Mouse (Mus musculus): ENCODE measurements around the gene Gm21663. TPM values are rescaled to one million over a fixed set of nuclear protein-coding genes. Genes with fewer than 3 reads are reported as not detected.

Gm21663 gene
- total and polyA plus RNA-seq, 2 experiments from 2014 or later = 0.10 TPM; not detected in 1

- H3K4me1 ChIP-seq (ENCODE audit: insufficient read depth) = no peaks in the 10 kb centered on the region
- no peak for TF ChIP-seq CTCF (IDR thresholded peaks at IDR 0.05; ENCODE audit: low read depth)
- no peak overlapping the region for H3K4me3 ChIP-seq (ENCODE audit: low read depth, low read length)
- 17% methylated on average over 3 of the region's 3 CpGs for WGBS
- H3K27ac ChIP-seq (ENCODE audit: low read depth, low read length) = no peak overlapping the region
- H3K36me3 ChIP-seq (ENCODE audit: insufficient read depth) = no peaks in the 10 kb centered on the region
- H3K9ac ChIP-seq = no peak overlapping the region
- H3K9me3 ChIP-seq (ENCODE audit: low read length) = no peaks in the 10 kb centered on the region
- ATAC-seq (peak; percentile 51), DNase-seq (peak; percentile 53)
- H3K4me2 ChIP-seq (ENCODE audit: low read depth) = no peak overlapping the region
- no peaks in the 10 kb centered on the region for H3K27me3 ChIP-seq (ENCODE audit: insufficient read depth, low read length)
Observed at GRCm38 (mm10) chr5:25889746-25890382, 52.3 kb downstream of the Gm21663 start.

GRCm38 (mm10) chr5:25886708-25887107, 55.5 kb downstream of the Gm21663 start:
- H3K9ac ChIP-seq = no peak overlapping the region

More at GRCm38 (mm10) chr5:25886708-25887107, 55.5 kb downstream of the Gm21663 start:
- H3K27ac ChIP-seq (ENCODE audit: low read depth, low read length) = no peak overlapping the region
- no peak for ATAC-seq
- 81% methylated on average over 3 of the region's 3 CpGs for WGBS
- DNase-seq = no peak
- H3K4me3 ChIP-seq (ENCODE audit: low read depth, low read length) = no peak overlapping the region
- H3K4me2 ChIP-seq (ENCODE audit: low read depth) = no peak overlapping the region
- no peaks in the 10 kb centered on the region for H3K27me3 ChIP-seq (ENCODE audit: insufficient read depth, low read length)
- H3K9me3 ChIP-seq (ENCODE audit: low read length) = no peaks in the 10 kb centered on the region
- TF ChIP-seq CTCF (IDR thresholded peaks at IDR 0.05; ENCODE audit: low read depth) = no peak
- no peaks in the 10 kb centered on the region for H3K4me1 ChIP-seq (ENCODE audit: insufficient read depth)
- H3K36me3 ChIP-seq (ENCODE audit: insufficient read depth) = no peaks in the 10 kb centered on the region

Other genes with a start within 250 kb of the Gm21663 start
- 7.3 and 7.6 TPM in 2 replicates for gene Xrcc2, start 236.6 kb downstream of the Gm21663 start, total RNA-seq (2014; rRNA removed)
- gene Xrcc2, start 236.6 kb downstream of the Gm21663 start, polyA plus RNA-seq (2015; fragmentation: Nextera tagmentation; extraction: Ambion mirVana) = 3.3 and 4.1 TPM in 2 replicates
- gene Actr3b, start 182.4 kb downstream of the Gm21663 start, total RNA-seq (2014; rRNA removed) = 31.4 and 45.5 TPM in 2 replicates
- 90.9 and 107 TPM in 2 replicates for gene Actr3b, start 182.4 kb downstream of the Gm21663 start, polyA plus RNA-seq (2015; fragmentation: Nextera tagmentation; extraction: Ambion mirVana)
- not detected in 2 replicates for gene Gm21671, start 12.0 kb upstream of the Gm21663 start, total RNA-seq (2014; rRNA removed)
- gene Gm21671, start 12.0 kb upstream of the Gm21663 start, polyA plus RNA-seq (2015; fragmentation: Nextera tagmentation; extraction: Ambion mirVana) = 0.12 TPM in 1 of 2 replicates, not detected in the other
- gene Gm21680, start 30.3 kb upstream of the Gm21663 start, total RNA-seq (2014; rRNA removed) = not detected in 2 replicates
- 0.07 TPM in 1 of 2 replicates, not detected in the other for gene Gm21680, start 30.3 kb upstream of the Gm21663 start, polyA plus RNA-seq (2015; fragmentation: Nextera tagmentation; extraction: Ambion mirVana)
- not detected in 2 replicates for gene Gm21698, start 46.3 kb upstream of the Gm21663 start, total RNA-seq (2014; rRNA removed)
- 0.17 TPM in 1 of 2 replicates, not detected in the other for gene Gm21698, start 46.3 kb upstream of the Gm21663 start, polyA plus RNA-seq (2015; fragmentation: Nextera tagmentation; extraction: Ambion mirVana)
- gene Gm1979, start 62.4 kb upstream of the Gm21663 start, total RNA-seq (2014; rRNA removed) = not detected in 2 replicates
- 0.15 TPM in 1 of 2 replicates, not detected in the other for gene Gm1979, start 62.4 kb upstream of the Gm21663 start, polyA plus RNA-seq (2015; fragmentation: Nextera tagmentation; extraction: Ambion mirVana)
- gene Gm5862, start 80.5 kb upstream of the Gm21663 start, total RNA-seq (2014; rRNA removed) = not detected in 2 replicates
- 0.11 TPM in 1 of 2 replicates, not detected in the other for gene Gm5862, start 80.5 kb upstream of the Gm21663 start, polyA plus RNA-seq (2015; fragmentation: Nextera tagmentation; extraction: Ambion mirVana)
- 0.05 TPM in 1 of 2 replicates, not detected in the other for gene Speer4a, start 97.2 kb upstream of the Gm21663 start, total RNA-seq (2014; rRNA removed)
- gene Speer4a, start 97.2 kb upstream of the Gm21663 start, polyA plus RNA-seq (2015; fragmentation: Nextera tagmentation; extraction: Ambion mirVana) = 0.08 TPM in 1 of 2 replicates, not detected in the other
- gene Gm7347, start 116.2 kb upstream of the Gm21663 start, total RNA-seq (2014; rRNA removed) = not detected in 2 replicates
- gene Gm7347, start 116.2 kb upstream of the Gm21663 start, polyA plus RNA-seq (2015; fragmentation: Nextera tagmentation; extraction: Ambion mirVana) = 0.05 TPM in 1 of 2 replicates, not detected in the other
- gene Gm10471, start 146.9 kb upstream of the Gm21663 start, total RNA-seq (2014; rRNA removed) = not detected in 2 replicates
- gene Gm10471, start 146.9 kb upstream of the Gm21663 start, polyA plus RNA-seq (2015; fragmentation: Nextera tagmentation; extraction: Ambion mirVana) = not detected in 2 replicates
- gene 5031410I06Rik, start 163.0 kb upstream of the Gm21663 start, total RNA-seq (2014; rRNA removed) = not detected in 2 replicates
- 0.15 and 0.21 TPM in 2 replicates for gene 5031410I06Rik, start 163.0 kb upstream of the Gm21663 start, polyA plus RNA-seq (2015; fragmentation: Nextera tagmentation; extraction: Ambion mirVana)
- gene Gm10220, start 179.0 kb upstream of the Gm21663 start, total RNA-seq (2014; rRNA removed) = not detected in 2 replicates
- not detected in 2 replicates for gene Gm10220, start 179.0 kb upstream of the Gm21663 start, polyA plus RNA-seq (2015; fragmentation: Nextera tagmentation; extraction: Ambion mirVana)

All from forebrain, postnatal 0 days (tissue).